Mouse (Mus musculus) embryonic facial prominence, embryonic 12.5 days (tissue): ENCODE measurements around the gene Rcan2. TPM values are rescaled to one million over a fixed set of nuclear protein-coding genes. Genes with fewer than 3 reads are reported as not detected.

Source experiments
- ATAC-seq: fragments of 200-750 bp; cut with Nextera tagmentation; 2 replicates; pipeline ENCODE4 v1.8.0; 2017; ENCODE audit not compliant: insufficient number of reproducible peaks, insufficient read depth, low FRiP score, low TSS enrichment
- H3K27ac ChIP-seq: fragments of 300-500 bp; sonication (generic); 2 replicates; pipeline ENCODE4 v1.5.1; 2016; ENCODE audit warnings: mild to moderate bottlenecking
- H3K27me3 ChIP-seq: fragments of 300-500 bp; sonication (generic); 2 replicates; pipeline ENCODE4 v1.6.1; 2016; ENCODE audit warnings: mild to moderate bottlenecking, moderate library complexity
- H3K36me3 ChIP-seq: fragments of 300-500 bp; sonication (generic); 2 replicates; pipeline ENCODE4 v1.6.1; 2016; ENCODE audit warnings: mild to moderate bottlenecking
- H3K4me1 ChIP-seq: fragments of 300-500 bp; sonication (generic); 2 replicates; pipeline ENCODE4 v1.6.1; 2016
- H3K4me2 ChIP-seq: fragments of 300-500 bp; sonication (generic); replicated peaks from 2 replicates; pipeline ENCODE4 v1.6.1; 2016; ENCODE audit warnings: mild to moderate bottlenecking, moderate library complexity
- H3K4me3 ChIP-seq: fragments of 300-500 bp; sonication (generic); 2 replicates; pipeline ENCODE4 v1.5.1; 2016; ENCODE audit warnings: mild to moderate bottlenecking
- H3K9ac ChIP-seq: fragments of 300-500 bp; sonication (generic); 2 replicates; pipeline ENCODE4 v1.6.1; 2016; ENCODE audit warnings: mild to moderate bottlenecking, moderate library complexity
- H3K9me3 ChIP-seq: fragments of 300-500 bp; sonication (generic); 2 replicates; pipeline ENCODE4 v1.6.1; 2016; ENCODE audit warnings: mild to moderate bottlenecking, moderate library complexity
- WGBS: fragments of 180-500 bp; shearing (Covaris S2); methylation state at CpG from one replicate; pipeline ENCODE4 v1.1.7; 2016; 5-methylcytosine and 5-hydroxymethylcytosine counted together
- polyA plus RNA-seq: library from polyadenylated mRNA; unstranded; fragments of >200 nt; fragmentation: Nextera tagmentation; extraction: Ambion mirVana; gene quantifications from 2 replicates; pipeline ENCODE4 v1.2.1, GENCODE M21; 2016

Gene Rcan2
- polyA plus RNA-seq, 1 experiment from 2014 or later, result 4.1 TPM

DNA sequence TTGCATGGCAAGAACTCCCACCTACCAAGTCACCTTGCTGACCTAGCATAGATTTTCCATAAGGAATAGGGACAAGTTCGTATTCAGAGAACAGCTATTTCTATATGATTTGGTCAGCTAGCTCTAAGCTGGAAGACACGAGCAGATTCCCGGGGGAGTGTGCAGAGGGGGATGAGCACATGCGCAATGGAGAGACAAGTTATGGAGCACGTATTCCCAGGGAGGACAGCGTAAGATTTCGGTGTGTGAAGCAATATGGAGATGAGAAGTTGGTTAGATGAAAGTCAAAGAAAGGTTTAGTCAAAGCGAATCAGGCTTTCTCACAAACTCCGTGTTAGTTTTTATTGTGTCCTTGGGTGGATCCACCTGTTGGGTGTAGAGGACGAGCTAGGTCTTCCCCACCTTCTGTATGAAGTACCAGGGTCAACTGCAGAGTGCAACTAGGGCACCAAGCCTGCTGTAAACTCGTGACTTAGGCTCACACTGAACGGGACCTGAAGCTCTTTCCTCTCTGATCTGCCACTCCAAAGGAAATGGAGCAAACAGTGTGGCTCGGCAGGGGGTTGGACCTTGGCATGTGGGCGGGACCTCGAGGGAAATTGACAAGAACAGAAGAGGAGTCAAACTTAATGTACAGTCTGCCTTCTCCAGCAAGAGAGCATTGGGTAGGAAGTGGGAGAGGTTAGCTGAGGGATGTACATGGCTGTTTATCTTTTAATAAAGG is 31.4 kb downstream of the Rcan2 start:
- 80% methylated on average over 15 of the region's 15 CpGs for WGBS
- no peaks in the 10 kb centered on the region for H3K36me3 ChIP-seq
- H3K9ac ChIP-seq, result no peak overlapping the region
- H3K4me1 ChIP-seq, result no peaks in the 10 kb centered on the region
- H3K4me2 ChIP-seq, result no peak overlapping the region
- no peaks in the 10 kb centered on the region for H3K9me3 ChIP-seq
- ATAC-seq, result no peak
- no peak overlapping the region for H3K4me3 ChIP-seq
- H3K27me3 ChIP-seq, result no peaks in the 10 kb centered on the region
- H3K27ac ChIP-seq, result no peak overlapping the region

GRCm38 (mm10) chr17:43840208-43840607 is 39.1 kb downstream of the Rcan2 start:
- no peaks in the 10 kb centered on the region for H3K4me1 ChIP-seq
- no peak overlapping the region for H3K4me2 ChIP-seq
- H3K4me3 ChIP-seq, result no peak overlapping the region
- no peaks in the 10 kb centered on the region for H3K36me3 ChIP-seq
- H3K27ac ChIP-seq, result no peak overlapping the region
- no peak for ATAC-seq
- 85% methylated on average over 9 of the region's 9 CpGs for WGBS
- H3K27me3 ChIP-seq, result no peaks in the 10 kb centered on the region
- H3K9ac ChIP-seq, result no peak overlapping the region
- no peaks in the 10 kb centered on the region for H3K9me3 ChIP-seq

GRCm38 (mm10) chr17:43846714-43847113 is 45.6 kb downstream of the Rcan2 start:
- H3K36me3 ChIP-seq, result no peaks in the 10 kb centered on the region
- ATAC-seq, result no peak
- H3K27me3 ChIP-seq, result no peaks in the 10 kb centered on the region
- H3K27ac ChIP-seq, result no peak overlapping the region
- no peaks in the 10 kb centered on the region for H3K9me3 ChIP-seq
- no peak overlapping the region for H3K4me2 ChIP-seq
- no peak overlapping the region for H3K4me3 ChIP-seq
- H3K9ac ChIP-seq, result no peak overlapping the region
- no peaks in the 10 kb centered on the region for H3K4me1 ChIP-seq
- 69% methylated on average over 2 of the region's 2 CpGs for WGBS

- no peak overlapping the region for H3K4me3 ChIP-seq
- H3K27ac ChIP-seq, result no peak overlapping the region
- no peak overlapping the region for H3K4me2 ChIP-seq
- 74% methylated on average over 3 of the region's 3 CpGs for WGBS
- H3K4me1 ChIP-seq, result no peaks in the 10 kb centered on the region
- H3K9ac ChIP-seq, result no peak overlapping the region
- no peaks in the 10 kb centered on the region for H3K36me3 ChIP-seq
- H3K27me3 ChIP-seq, result no peaks in the 10 kb centered on the region
- ATAC-seq, result no peak
- no peaks in the 10 kb centered on the region for H3K9me3 ChIP-seq
Measured at GRCm38 (mm10) chr17:43848903-43849302, 47.8 kb downstream of the Rcan2 start.

DNA sequence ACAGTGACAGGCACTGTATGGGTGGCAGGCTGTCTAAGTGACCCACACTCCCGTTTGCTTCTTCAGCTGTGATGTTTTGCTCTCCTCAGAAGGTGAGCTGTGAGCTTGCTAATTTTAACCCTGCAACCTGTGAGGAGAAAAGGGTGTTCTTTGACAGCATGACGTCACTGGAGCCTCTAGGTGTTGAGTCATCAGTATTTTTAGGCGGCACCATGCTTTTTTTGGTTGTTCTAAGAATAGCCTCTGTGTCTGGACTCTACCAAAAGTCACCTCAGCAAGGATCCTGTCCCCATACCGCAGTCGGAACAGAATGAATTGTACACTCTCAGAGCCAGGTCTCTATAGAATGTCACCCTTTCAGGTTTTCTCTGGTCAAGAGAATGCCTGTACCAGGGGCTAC is 54.0 kb downstream of the Rcan2 start:
- ATAC-seq, result no peak
- 84% methylated on average over 5 of the region's 5 CpGs for WGBS
- no peaks in the 10 kb centered on the region for H3K27me3 ChIP-seq
- H3K4me3 ChIP-seq, result no peak overlapping the region
- no peaks in the 10 kb centered on the region for H3K36me3 ChIP-seq
- no peak overlapping the region for H3K4me2 ChIP-seq
- H3K27ac ChIP-seq, result no peak overlapping the region
- no peaks in the 10 kb centered on the region for H3K9me3 ChIP-seq
- H3K4me1 ChIP-seq, result no peaks in the 10 kb centered on the region
- H3K9ac ChIP-seq, result no peak overlapping the region

GRCm38 (mm10) chr17:43856081-43856480 is 54.9 kb downstream of the Rcan2 start:
- Histone ChIP-seq H3K27ac (no peak overlapping the region), H3K4me3 (no peak overlapping the region), H3K36me3 (no peaks in the 10 kb centered on the region), H3K9me3 (no peaks in the 10 kb centered on the region), H3K4me1 (no peaks in the 10 kb centered on the region), H3K4me2 (no peak overlapping the region), H3K9ac (no peak overlapping the region), H3K27me3 (no peaks in the 10 kb centered on the region)
- no peak for ATAC-seq
- WGBS, result 76% methylated on average over 4 of the region's 4 CpGs

- H3K4me2 ChIP-seq, result no peak overlapping the region
- no peaks in the 10 kb centered on the region for H3K27me3 ChIP-seq
- 87% methylated on average over 9 of the region's 9 CpGs for WGBS
- H3K4me1 ChIP-seq, result no peaks in the 10 kb centered on the region
- H3K27ac ChIP-seq, result no peak overlapping the region
- H3K9me3 ChIP-seq, result no peaks in the 10 kb centered on the region
- H3K4me3 ChIP-seq, result no peak overlapping the region
- no peak overlapping the region for H3K9ac ChIP-seq
- no peak for ATAC-seq
- H3K36me3 ChIP-seq, result no peaks in the 10 kb centered on the region
Measured at GRCm38 (mm10) chr17:43868808-43869207, 67.7 kb downstream of the Rcan2 start.

DNA sequence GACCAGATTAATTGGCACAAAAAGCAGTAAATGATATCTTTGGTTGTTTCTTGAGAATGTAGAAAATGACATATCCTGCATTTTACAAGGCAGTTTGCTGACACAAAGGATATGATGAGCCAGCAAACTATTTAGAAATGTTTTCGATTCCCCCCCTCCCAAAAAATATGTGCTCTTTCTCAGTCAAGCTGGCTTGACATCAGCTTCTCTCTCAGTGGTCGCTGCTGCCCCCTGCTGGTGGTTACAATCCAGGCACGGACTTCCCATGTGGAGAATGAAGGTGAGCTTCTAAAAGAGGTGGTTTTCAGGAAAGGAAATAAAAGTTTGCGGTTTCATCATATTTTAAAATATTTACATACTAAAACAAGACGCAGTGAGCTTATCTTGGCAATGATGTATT is 68.5 kb downstream of the Rcan2 start:
- Histone ChIP-seq H3K4me2 (no peak overlapping the region), H3K9me3 (no peaks in the 10 kb centered on the region), H3K4me3 (no peak overlapping the region), H3K27me3 (no peaks in the 10 kb centered on the region), H3K9ac (no peak overlapping the region), H3K4me1 (no peaks in the 10 kb centered on the region), H3K27ac (no peak overlapping the region), H3K36me3 (no peaks in the 10 kb centered on the region)
- 26% methylated on average over 5 of the region's 5 CpGs for WGBS
- no peak for ATAC-seq

DNA sequence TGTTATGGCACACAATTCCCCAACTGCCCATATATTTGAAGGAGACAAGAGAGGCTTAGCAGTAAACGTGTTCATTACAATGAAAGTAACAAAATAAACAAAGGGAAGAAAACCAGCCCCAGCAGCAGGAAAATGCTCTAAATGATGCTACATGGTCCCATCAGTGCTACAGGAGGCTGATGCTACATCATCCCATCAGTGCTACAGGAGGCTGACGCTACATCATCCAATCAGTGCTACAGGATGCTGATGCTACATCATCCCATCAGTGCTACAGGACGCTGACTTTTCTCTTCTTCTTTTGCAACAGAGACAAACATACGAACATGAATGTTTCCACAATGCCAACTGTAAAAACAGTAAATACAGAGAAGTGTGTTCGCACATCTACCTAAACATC is 73.3 kb downstream of the Rcan2 start:
- no peak overlapping the region for H3K4me3 ChIP-seq
- no peak for ATAC-seq

DNA sequence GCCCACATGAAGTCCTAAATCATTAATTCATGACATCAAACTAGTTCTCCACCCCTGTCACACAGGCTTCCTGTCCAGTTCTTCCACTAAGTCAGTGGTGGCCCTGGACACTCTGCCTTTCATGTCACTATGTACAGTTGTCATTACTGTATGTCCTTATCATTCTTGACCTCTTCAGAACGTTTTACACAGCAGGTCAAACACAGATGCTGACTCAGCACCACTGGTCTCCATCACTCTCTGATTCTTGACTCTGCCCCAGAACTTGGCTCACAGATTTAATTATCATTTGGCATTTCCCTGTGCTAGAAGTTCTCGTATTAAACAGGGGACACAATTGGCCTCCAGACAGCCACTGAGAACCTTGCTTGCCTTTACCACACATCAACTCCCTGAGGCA is 76.3 kb downstream of the Rcan2 start:
- WGBS, result 43% methylated on average over 2 of the region's 2 CpGs

More for the DNA sequence above, 73.3 kb downstream of the Rcan2 start:
- WGBS, result 85% methylated on average over 5 of the region's 5 CpGs
- no peaks in the 10 kb centered on the region for H3K9me3 ChIP-seq
- H3K9ac ChIP-seq, result no peak overlapping the region
- H3K36me3 ChIP-seq, result no peaks in the 10 kb centered on the region
- no peak overlapping the region for H3K27ac ChIP-seq
- no peaks in the 10 kb centered on the region for H3K27me3 ChIP-seq
- no peak overlapping the region for H3K4me2 ChIP-seq
- no peaks in the 10 kb centered on the region for H3K4me1 ChIP-seq

DNA sequence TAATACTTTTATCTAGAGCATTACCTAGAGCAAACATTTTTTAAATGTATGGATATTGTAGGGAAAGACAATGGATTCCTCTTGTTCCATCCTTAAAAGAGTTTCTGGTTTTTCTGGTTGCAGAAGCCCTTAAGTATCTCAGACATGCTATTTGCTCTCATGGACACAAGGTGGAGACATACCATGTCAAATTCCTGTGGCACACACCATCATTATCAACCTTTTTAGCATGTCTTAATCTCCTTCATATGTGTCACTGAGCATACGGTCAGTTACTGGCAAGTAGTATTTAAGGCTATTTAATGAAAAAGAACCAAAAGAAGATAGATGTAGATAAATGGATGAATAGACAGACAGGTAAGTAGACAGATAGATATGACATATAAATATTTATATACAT is 81.9 kb downstream of the Rcan2 start:
- Histone ChIP-seq H3K9ac (no peak overlapping the region), H3K27me3 (no peaks in the 10 kb centered on the region), H3K27ac (no peak overlapping the region), H3K4me1 (peaks cover 5% of the 10 kb centered on the region; the same call in 1 of the 2 replicates), H3K36me3 (no peaks in the 10 kb centered on the region), H3K4me3 (no peak overlapping the region), H3K4me2 (no peak overlapping the region), H3K9me3 (no peaks in the 10 kb centered on the region)
- ATAC-seq, result no peak
- WGBS, result 18% methylated on average over 1 of the region's 1 CpGs

More for the DNA sequence above, 76.3 kb downstream of the Rcan2 start:
- H3K4me2 ChIP-seq, result no peak overlapping the region
- H3K9me3 ChIP-seq, result no peaks in the 10 kb centered on the region
- no peak for ATAC-seq
- H3K27ac ChIP-seq, result no peak overlapping the region
- H3K4me1 ChIP-seq, result no peaks in the 10 kb centered on the region
- H3K4me3 ChIP-seq, result no peak overlapping the region
- no peaks in the 10 kb centered on the region for H3K36me3 ChIP-seq
- H3K27me3 ChIP-seq, result no peaks in the 10 kb centered on the region
- H3K9ac ChIP-seq, result no peak overlapping the region

DNA sequence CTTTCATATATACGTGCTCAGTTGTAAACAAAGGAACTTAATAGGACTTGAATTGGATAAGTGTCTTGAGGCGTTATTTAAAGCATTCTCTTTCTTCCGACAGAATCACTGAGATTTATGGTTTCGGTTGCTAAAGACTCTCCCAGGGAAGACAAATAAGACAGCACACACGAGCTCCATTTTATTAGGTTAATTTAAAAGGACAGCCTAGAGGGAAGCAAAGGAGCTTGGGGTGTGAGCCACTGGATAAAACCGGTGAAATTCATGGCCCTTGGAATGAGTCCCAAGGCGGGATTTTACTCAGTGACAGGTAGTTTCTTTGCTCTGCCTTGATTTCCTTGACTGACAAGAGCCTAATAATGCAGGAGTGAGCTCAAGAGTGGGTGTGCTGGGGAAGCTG is 85.1 kb downstream of the Rcan2 start:
- WGBS, result 74% methylated on average over 7 of the region's 7 CpGs
- H3K4me1 ChIP-seq, result peaks cover 5% of the 10 kb centered on the region; the same call in 1 of the 2 replicates
- no peaks in the 10 kb centered on the region for H3K9me3 ChIP-seq
- H3K4me3 ChIP-seq, result no peak overlapping the region
- H3K27me3 ChIP-seq, result no peaks in the 10 kb centered on the region
- H3K27ac ChIP-seq, result no peak overlapping the region
- ATAC-seq, result no peak
- H3K4me2 ChIP-seq, result no peak overlapping the region
- H3K36me3 ChIP-seq, result no peaks in the 10 kb centered on the region
- no peak overlapping the region for H3K9ac ChIP-seq
